Mouse (Mus musculus): ENCODE measurements around the gene Taf10. TPM values are rescaled to one million over a fixed set of nuclear protein-coding genes. Genes with fewer than 3 reads are reported as not detected.
A peak's percentile ranks its signal among the peaks of the same experiment; 100 is the strongest.

The Taf10 gene
- polyA plus RNA-seq, 1 experiment: 276 TPM

GRCm38 (mm10) chr7:105728701-105729428 lies 15.3 kb downstream of the Taf10 start:
- no peak for DNase-seq
- WGBS: 57% methylated on average over 6 of the region's 6 CpGs
- no peak overlapping the region for H3K4me3 ChIP-seq (replicated peaks; ENCODE audit: extremely low read depth, low read depth, low read length)
- TF ChIP-seq CTCF (IDR thresholded peaks at IDR 0.05; ENCODE audit: insufficient read depth, low read length): no peak
- no peak for TF ChIP-seq POLR2A (IDR thresholded peaks at IDR 0.05; ENCODE audit: borderline replicate concordance, extremely low read depth, low read depth, low read length)
- no peaks in the 10 kb centered on the region for H3K4me1 ChIP-seq (ENCODE audit: control insufficient read depth, insufficient read depth, low read length)

GRCm38 (mm10) chr7:105726980-105727325 lies 17.2 kb downstream of the Taf10 start:
- DNase-seq: no peak
- no peaks in the 10 kb centered on the region for H3K4me1 ChIP-seq (ENCODE audit: control insufficient read depth, insufficient read depth, low read length)
- no peak overlapping the region for H3K4me3 ChIP-seq (replicated peaks; ENCODE audit: extremely low read depth, low read depth, low read length)
- TF ChIP-seq CTCF (IDR thresholded peaks at IDR 0.05; ENCODE audit: insufficient read depth, low read length): no peak
- no peak for TF ChIP-seq POLR2A (IDR thresholded peaks at IDR 0.05; ENCODE audit: borderline replicate concordance, extremely low read depth, low read depth, low read length)
- 89% methylated on average over 4 of the region's 4 CpGs for WGBS

GRCm38 (mm10) chr7:105726144-105726979 lies 17.8 kb downstream of the Taf10 start:
- 79% methylated on average over 4 of the region's 4 CpGs for WGBS
- DNase-seq: no peak

GRCm38 (mm10) chr7:105721916-105722315 lies 22.2 kb downstream of the Taf10 start:
- Histone ChIP-seq H3K4me1 (ENCODE audit: control insufficient read depth, insufficient read depth, low read length) (no peaks in the 10 kb centered on the region), H3K4me3 (replicated peaks; ENCODE audit: extremely low read depth, low read depth, low read length) (no peak overlapping the region)
- 58% methylated on average over 2 of the region's 2 CpGs for WGBS
- TF ChIP-seq CTCF (IDR thresholded peaks at IDR 0.05; ENCODE audit: insufficient read depth, low read length): no peak
- no peak for TF ChIP-seq POLR2A (IDR thresholded peaks at IDR 0.05; ENCODE audit: borderline replicate concordance, extremely low read depth, low read depth, low read length)
- no peak for DNase-seq

More at GRCm38 (mm10) chr7:105726144-105726979, 17.8 kb downstream of the Taf10 start:
- Histone ChIP-seq H3K4me3 (replicated peaks; ENCODE audit: extremely low read depth, low read depth, low read length) (no peak overlapping the region), H3K4me1 (ENCODE audit: control insufficient read depth, insufficient read depth, low read length) (no peaks in the 10 kb centered on the region)
- TF ChIP-seq POLR2A (IDR thresholded peaks at IDR 0.05; ENCODE audit: borderline replicate concordance, extremely low read depth, low read depth, low read length): no peak
- TF ChIP-seq CTCF (IDR thresholded peaks at IDR 0.05; ENCODE audit: insufficient read depth, low read length): peak; percentile 55

DNA sequence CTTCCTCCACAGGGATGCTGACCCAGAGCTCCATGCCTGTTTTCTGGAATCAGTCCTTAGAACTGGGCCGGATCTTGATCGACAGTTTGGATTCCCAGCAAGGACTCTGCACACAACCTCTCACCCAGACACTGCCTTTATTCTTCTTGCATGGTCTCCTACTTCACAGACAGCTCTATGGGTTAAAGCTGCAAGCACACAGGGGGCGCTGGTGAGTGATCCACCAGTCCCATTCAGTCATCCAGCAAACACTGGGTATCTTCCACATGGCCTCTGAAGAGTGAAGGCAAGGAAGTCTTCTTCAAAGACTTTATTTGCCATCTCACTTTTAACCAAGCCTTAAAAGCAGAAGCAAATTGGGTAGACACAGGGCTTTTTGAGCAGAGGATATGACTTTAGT lies 28.8 kb downstream of the Taf10 start:
- Histone ChIP-seq H3K4me1 (ENCODE audit: control insufficient read depth, insufficient read depth, low read length) (no peaks in the 10 kb centered on the region), H3K4me3 (replicated peaks; ENCODE audit: extremely low read depth, low read depth, low read length) (no peak overlapping the region)
- WGBS: 50% methylated on average over 3 of the region's 3 CpGs
- no peak for DNase-seq
- TF ChIP-seq CTCF (IDR thresholded peaks at IDR 0.05; ENCODE audit: insufficient read depth, low read length) (peak; percentile 28; the same call in 1 of the 2 replicates), POLR2A (IDR thresholded peaks at IDR 0.05; ENCODE audit: borderline replicate concordance, extremely low read depth, low read depth, low read length) (no peak)

- TF ChIP-seq POLR2A (IDR thresholded peaks at IDR 0.05; ENCODE audit: borderline replicate concordance, extremely low read depth, low read depth, low read length) (no peak), CTCF (IDR thresholded peaks at IDR 0.05; ENCODE audit: insufficient read depth, low read length) (no peak)
Measured at GRCm38 (mm10) chr7:105708733-105709132, 35.4 kb downstream of the Taf10 start.

GRCm38 (mm10) chr7:105703816-105704215 lies 40.3 kb downstream of the Taf10 start:
- WGBS: 84% methylated on average over 4 of the region's 4 CpGs
- no peak for TF ChIP-seq CTCF (IDR thresholded peaks at IDR 0.05; ENCODE audit: insufficient read depth, low read length)
- TF ChIP-seq POLR2A (IDR thresholded peaks at IDR 0.05; ENCODE audit: borderline replicate concordance, extremely low read depth, low read depth, low read length): no peak
- Histone ChIP-seq H3K4me3 (replicated peaks; ENCODE audit: extremely low read depth, low read depth, low read length) (no peak overlapping the region), H3K4me1 (ENCODE audit: control insufficient read depth, insufficient read depth, low read length) (no peaks in the 10 kb centered on the region)
- DNase-seq: no peak

More at GRCm38 (mm10) chr7:105708733-105709132, 35.4 kb downstream of the Taf10 start:
- no peak overlapping the region for H3K4me3 ChIP-seq (replicated peaks; ENCODE audit: extremely low read depth, low read depth, low read length)
- 89% methylated on average over 5 of the region's 5 CpGs for WGBS
- no peaks in the 10 kb centered on the region for H3K4me1 ChIP-seq (ENCODE audit: control insufficient read depth, insufficient read depth, low read length)
- DNase-seq: no peak

DNA sequence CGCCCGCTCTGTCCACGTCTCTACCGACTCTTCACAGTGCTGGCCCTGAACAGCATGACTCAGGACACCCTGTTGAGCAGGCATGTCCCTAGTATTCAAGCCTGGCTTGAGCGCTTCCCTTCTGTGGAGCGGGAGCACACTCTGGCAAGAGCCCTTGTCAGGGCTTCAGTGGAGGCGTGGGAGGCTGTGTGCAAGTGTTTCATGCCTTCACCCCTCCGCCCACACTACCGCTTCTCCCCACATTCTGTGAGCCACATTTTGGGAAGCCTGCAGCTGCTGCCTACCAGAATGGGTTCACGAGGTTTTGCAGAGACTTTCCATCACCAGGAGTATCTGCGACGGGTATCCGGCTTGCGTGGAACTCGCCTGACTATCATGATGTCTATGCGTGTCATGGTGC lies 41.0 kb downstream of the Taf10 start:
- DNase-seq: no peak
- WGBS: 84% methylated on average over 16 of the region's 16 CpGs
- Histone ChIP-seq H3K4me3 (replicated peaks; ENCODE audit: extremely low read depth, low read depth, low read length) (no peak overlapping the region), H3K4me1 (ENCODE audit: control insufficient read depth, insufficient read depth, low read length) (no peaks in the 10 kb centered on the region)
- TF ChIP-seq POLR2A (IDR thresholded peaks at IDR 0.05; ENCODE audit: borderline replicate concordance, extremely low read depth, low read depth, low read length) (no peak), CTCF (IDR thresholded peaks at IDR 0.05; ENCODE audit: insufficient read depth, low read length) (no peak)

- WGBS: 52% methylated on average over 1 of the region's 1 CpGs
- H3K4me3 ChIP-seq (replicated peaks; ENCODE audit: extremely low read depth, low read depth, low read length): no peak overlapping the region
- no peaks in the 10 kb centered on the region for H3K4me1 ChIP-seq (ENCODE audit: control insufficient read depth, insufficient read depth, low read length)
- TF ChIP-seq CTCF (IDR thresholded peaks at IDR 0.05; ENCODE audit: insufficient read depth, low read length) (no peak), POLR2A (IDR thresholded peaks at IDR 0.05; ENCODE audit: borderline replicate concordance, extremely low read depth, low read depth, low read length) (no peak)
- DNase-seq: no peak
Measured at GRCm38 (mm10) chr7:105690875-105691274, 53.3 kb downstream of the Taf10 start.

Other genes starting within 250 kb of the Taf10 start
- 80.7 and 90.0 TPM in 2 replicates for gene Smpd1, start 190.0 kb downstream of the Taf10 start, polyA plus RNA-seq (2012; rRNA removed)
- 185 and 193 TPM in 2 replicates for gene Apbb1, start 162.7 kb downstream of the Taf10 start, polyA plus RNA-seq (2012; rRNA removed)
- gene Hpx, start 144.2 kb downstream of the Taf10 start, polyA plus RNA-seq (2012; rRNA removed): 2.6 and 3.8 TPM in 2 replicates
- 163 TPM in 2 replicates for gene Trim3, start 110.8 kb downstream of the Taf10 start, polyA plus RNA-seq (2012; rRNA removed)
- gene Timm10b, start 104.3 kb downstream of the Taf10 start, polyA plus RNA-seq (2012; rRNA removed): 95.7 and 110 TPM in 2 replicates
- 63.9 and 71.2 TPM in 2 replicates for gene Arfip2, start 103.9 kb downstream of the Taf10 start, polyA plus RNA-seq (2012; rRNA removed)
- 243 and 295 TPM in 2 replicates for gene Gm45799, start 103.8 kb downstream of the Taf10 start, polyA plus RNA-seq (2012; rRNA removed)
- gene Dnhd1, start 93.5 kb downstream of the Taf10 start, polyA plus RNA-seq (2012; rRNA removed): 1.8 and 2.4 TPM in 2 replicates
- gene Ilk, start 7.8 kb downstream of the Taf10 start, polyA plus RNA-seq (2012; rRNA removed): 159 and 195 TPM in 2 replicates
- 7.5 and 8.4 TPM in 2 replicates for gene Rrp8, start 7.0 kb downstream of the Taf10 start, polyA plus RNA-seq (2012; rRNA removed)
- gene Tpp1, start 7.9 kb upstream of the Taf10 start, polyA plus RNA-seq (2012; rRNA removed): 141 and 187 TPM in 2 replicates
- 13.9 and 14.8 TPM in 2 replicates for gene Dchs1, start 43.3 kb upstream of the Taf10 start, polyA plus RNA-seq (2012; rRNA removed)
- 142 and 172 TPM in 2 replicates for gene Mrpl17, start 66.7 kb upstream of the Taf10 start, polyA plus RNA-seq (2012; rRNA removed)
- 4.3 and 5.9 TPM in 2 replicates for gene Gm4070, start 209.6 kb upstream of the Taf10 start, polyA plus RNA-seq (2012; rRNA removed)

Data from lung, adult 2 months (tissue).